Mouse (Mus musculus) retina, embryonic 14.5 days (tissue): Measurements from ENCODE around the gene Olfm4.

Experiments used
- DNase-seq: peaks from one replicate; pipeline ENCODE4 v3.0.0-alpha.2; 2015; ENCODE audit warnings: low spot score

The Olfm4 gene

GRCm38 (mm10) chr14:80029297-80030001, 45.6 kb downstream of the Olfm4 start:
- no peak for DNase-seq

- DNase-seq, result peak; percentile 45
Measured at GRCm38 (mm10) chr14:80039645-80040272, 55.9 kb downstream of the Olfm4 start.

- no peak for DNase-seq
Measured at GRCm38 (mm10) chr14:80046104-80046734, 62.3 kb downstream of the Olfm4 start.

GRCm38 (mm10) chr14:80047368-80048101, 63.7 kb downstream of the Olfm4 start:
- DNase-seq, result no peak

GRCm38 (mm10) chr14:80055725-80056124, 71.8 kb downstream of the Olfm4 start:
- no peak for DNase-seq

- DNase-seq, result no peak
Measured at GRCm38 (mm10) chr14:80061686-80062085, 77.8 kb downstream of the Olfm4 start.

- peak; percentile 16 for DNase-seq
Measured at GRCm38 (mm10) chr14:80062896-80063295, 79.0 kb downstream of the Olfm4 start.

GRCm38 (mm10) chr14:80070580-80070979, 86.7 kb downstream of the Olfm4 start:
- no peak for DNase-seq
